Mouse (Mus musculus): Measurements from ENCODE around the gene Dppa5a.
"Not testable (repeated sequence)": the region's sequence is repeated elsewhere in the genome, so short reads cannot be mapped to it uniquely, and the experiment has no call there.

Gene Dppa5a

GRCm38 (mm10) chr9:78363374-78363773, 4.6 kb downstream of the Dppa5a start:
- no peak for DNase-seq

GRCm38 (mm10) chr9:78360484-78360872, 7.5 kb downstream of the Dppa5a start:
- DNase-seq = no peak

GRCm38 (mm10) chr9:78359750-78360483, 8.1 kb downstream of the Dppa5a start:
- no peak for DNase-seq

- peak; percentile 50 to 52 for DNase-seq
Observed at GRCm38 (mm10) chr9:78358053-78358452, 9.9 kb downstream of the Dppa5a start.

GRCm38 (mm10) chr9:78355611-78356010, 12.4 kb downstream of the Dppa5a start, which contains the start of gene Gsta2:
Gene Gsta2, minus strand, starts transcription at chr9:78355788.
- no peak for DNase-seq

- no peak for DNase-seq
Observed at GRCm38 (mm10) chr9:78354665-78355578, 13.1 kb downstream of the Dppa5a start.

- DNase-seq = no peak
Observed at GRCm38 (mm10) chr9:78351504-78352220, 16.3 kb downstream of the Dppa5a start.

GRCm38 (mm10) chr9:78350007-78350406, 18.0 kb downstream of the Dppa5a start:
- not testable (repeated sequence) for DNase-seq

- not testable (repeated sequence) for DNase-seq
Observed at GRCm38 (mm10) chr9:78349141-78349540, 18.8 kb downstream of the Dppa5a start.

GRCm38 (mm10) chr9:78348206-78349004, 19.6 kb downstream of the Dppa5a start:
- not testable (repeated sequence) for DNase-seq

- no peak for DNase-seq
Observed at GRCm38 (mm10) chr9:78347004-78347403, 21.0 kb downstream of the Dppa5a start.

- not testable (repeated sequence) for DNase-seq
Observed at GRCm38 (mm10) chr9:78345235-78345634, 22.7 kb downstream of the Dppa5a start.

- not testable (repeated sequence) for DNase-seq
Observed at GRCm38 (mm10) chr9:78343055-78343454, 24.9 kb downstream of the Dppa5a start.

GRCm38 (mm10) chr9:78342494-78342893, 25.5 kb downstream of the Dppa5a start:
- not testable (repeated sequence) for DNase-seq

GRCm38 (mm10) chr9:78340324-78340723, 27.7 kb downstream of the Dppa5a start:
- peak; percentile 19 to 24 for DNase-seq

GRCm38 (mm10) chr9:78337050-78337449, 30.9 kb downstream of the Dppa5a start:
- not testable (repeated sequence) for DNase-seq

GRCm38 (mm10) chr9:78327289-78327688, 40.7 kb downstream of the Dppa5a start, which contains the start of gene Omt2b:
Gene Omt2b, plus strand, starts transcription at chr9:78327589.
- DNase-seq = not testable (repeated sequence)

- no peak for DNase-seq
Observed at GRCm38 (mm10) chr9:78319499-78319898, 48.5 kb downstream of the Dppa5a start.

All from cerebellum, postnatal 36 days (tissue).